Mouse (Mus musculus) embryonic fibroblast, embryonic 13.5 days (primary cell): Measurements from ENCODE around the gene Tmem184b. TPM values are rescaled to one million over a fixed set of nuclear protein-coding genes. Genes with fewer than 3 reads are reported as not detected.

ENCODE experiments used
- H3K27ac ChIP-seq: 2 replicates; pipeline ENCODE4 v1.5.1; 2012; ENCODE audit warnings: low read length, control low read depth, inconsistent platforms; ENCODE audit not compliant: insufficient read depth
- H3K4me1 ChIP-seq: 2 replicates; pipeline ENCODE4 v1.6.1; 2011; ENCODE audit warnings: low read length; ENCODE audit not compliant: control insufficient read depth, insufficient read depth
- H3K4me3 ChIP-seq: 2 replicates; pipeline ENCODE4 v1.5.1; 2011; ENCODE audit warnings: mild to moderate bottlenecking, control low read depth, low read length; ENCODE audit not compliant: insufficient read depth
- CTCF ChIP-seq: IDR thresholded peaks from 2 replicates; pipeline ENCODE4 v1.5.1; 2011; ENCODE audit warnings: mild to moderate bottlenecking, control low read depth, low read length, moderate library complexity, borderline replicate concordance; ENCODE audit not compliant: insufficient read depth
- POLR2A ChIP-seq: IDR thresholded peaks from 2 replicates; pipeline ENCODE4 v1.6.1; 2011; ENCODE audit warnings: low read depth, mild to moderate bottlenecking, control low read depth, low read length, moderate library complexity
- polyA plus RNA-seq: library from polyadenylated mRNA; stranded (reverse); fragments of >200 nt; gene quantifications from 2 replicates; pipeline ENCODE4 v1.2.4, GENCODE M21; 2011; ENCODE audit warnings: low read depth; ENCODE audit not compliant: missing spikeins, insufficient read length

The Tmem184b gene
- polyA plus RNA-seq, 1 experiment = 82.2 TPM

GRCm38 (mm10) chr15:79370281-79370843 lies 33.0 kb downstream of the Tmem184b start:
- H3K4me1 ChIP-seq = peaks cover 6% of the 10 kb centered on the region; the same call in 1 of the 2 replicates
- no peak overlapping the region for H3K4me3 ChIP-seq
- TF ChIP-seq POLR2A (no peak), CTCF (no peak)
- H3K27ac ChIP-seq = no peak overlapping the region

- TF ChIP-seq POLR2A (no peak), CTCF (no peak)
- no peak overlapping the region for H3K4me3 ChIP-seq
- H3K4me1 ChIP-seq = peaks cover 6% of the 10 kb centered on the region; the same call in 1 of the 2 replicates
- no peak overlapping the region for H3K27ac ChIP-seq
These were observed 33.7 kb downstream of the Tmem184b start for GRCm38 (mm10) chr15:79369452-79370280.

- no peak overlapping the region for H3K27ac ChIP-seq
- peaks cover 6% of the 10 kb centered on the region; the same call in 1 of the 2 replicates for H3K4me1 ChIP-seq
- TF ChIP-seq POLR2A = no peak
- TF ChIP-seq CTCF = no peak
- H3K4me3 ChIP-seq = no peak overlapping the region
These were observed 34.4 kb downstream of the Tmem184b start for GRCm38 (mm10) chr15:79368861-79369440.

GRCm38 (mm10) chr15:79368313-79368811 lies 35.0 kb downstream of the Tmem184b start:
- no peak overlapping the region for H3K4me3 ChIP-seq
- no peak for TF ChIP-seq CTCF
- TF ChIP-seq POLR2A = no peak
- peaks cover 6% of the 10 kb centered on the region; the same call in 1 of the 2 replicates for H3K4me1 ChIP-seq
- peak overlapping the region; percentile 53; the same call in 1 of the 2 replicates for H3K27ac ChIP-seq

GRCm38 (mm10) chr15:79366402-79366801 lies 37.0 kb downstream of the Tmem184b start:
- Histone ChIP-seq H3K27ac (no peak overlapping the region), H3K4me3 (no peak overlapping the region), H3K4me1 (peaks cover 6% of the 10 kb centered on the region; the same call in 1 of the 2 replicates)
- no peak for TF ChIP-seq CTCF
- no peak for TF ChIP-seq POLR2A

- peaks cover 10% of the 10 kb centered on the region for H3K4me1 ChIP-seq
- no peak for TF ChIP-seq CTCF
- TF ChIP-seq POLR2A = no peak
- no peak overlapping the region for H3K4me3 ChIP-seq
- H3K27ac ChIP-seq = no peak overlapping the region
These were observed 38.3 kb downstream of the Tmem184b start for GRCm38 (mm10) chr15:79365068-79365467.

DNA sequence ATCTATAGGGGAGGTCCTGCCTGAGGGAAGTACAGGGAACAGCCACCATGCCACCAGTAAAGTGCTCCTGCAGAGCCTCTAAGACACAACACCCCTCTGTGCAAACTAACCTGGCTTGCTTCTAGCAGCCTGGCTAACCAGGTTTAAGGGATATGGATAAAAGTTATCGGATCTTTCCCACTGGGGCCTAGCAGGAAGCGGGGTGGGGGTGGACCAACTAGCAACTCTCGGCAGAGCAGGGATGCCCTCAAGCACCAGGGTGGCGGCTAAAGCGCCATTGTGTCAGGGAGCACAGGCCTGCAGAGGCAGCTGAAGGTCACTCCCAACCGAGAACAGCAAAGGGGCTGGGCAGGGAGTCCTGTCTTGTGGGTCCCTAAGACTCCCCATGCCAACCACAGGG lies 39.2 kb downstream of the Tmem184b start:
- H3K4me3 ChIP-seq = no peak overlapping the region
- H3K27ac ChIP-seq = no peak overlapping the region
- no peak for TF ChIP-seq CTCF
- TF ChIP-seq POLR2A = no peak
- H3K4me1 ChIP-seq = peaks cover 10% of the 10 kb centered on the region

DNA sequence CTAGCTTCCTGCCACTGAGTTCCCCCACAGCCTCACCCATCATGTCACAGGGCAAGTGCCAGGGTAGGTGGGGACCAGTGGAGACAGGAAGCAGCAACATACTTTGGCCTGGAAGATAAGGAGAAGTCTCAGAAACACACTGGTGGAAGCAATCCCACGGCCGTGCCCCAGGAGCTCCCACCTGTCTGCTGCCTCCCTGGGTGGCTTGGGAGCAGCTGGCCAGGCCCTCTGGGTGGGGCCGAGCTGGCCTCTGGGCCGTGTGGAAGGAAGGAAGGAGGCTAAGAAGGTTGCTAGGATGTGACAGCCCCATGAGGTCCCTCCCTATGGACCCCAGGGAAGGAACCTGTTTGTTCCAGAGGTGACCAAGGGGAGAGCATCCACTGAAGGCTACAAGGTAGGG lies 42.3 kb downstream of the Tmem184b start:
- Histone ChIP-seq H3K4me1 (peaks cover 9% of the 10 kb centered on the region), H3K27ac (no peak overlapping the region), H3K4me3 (no peak overlapping the region)
- TF ChIP-seq CTCF (no peak), POLR2A (no peak)

DNA sequence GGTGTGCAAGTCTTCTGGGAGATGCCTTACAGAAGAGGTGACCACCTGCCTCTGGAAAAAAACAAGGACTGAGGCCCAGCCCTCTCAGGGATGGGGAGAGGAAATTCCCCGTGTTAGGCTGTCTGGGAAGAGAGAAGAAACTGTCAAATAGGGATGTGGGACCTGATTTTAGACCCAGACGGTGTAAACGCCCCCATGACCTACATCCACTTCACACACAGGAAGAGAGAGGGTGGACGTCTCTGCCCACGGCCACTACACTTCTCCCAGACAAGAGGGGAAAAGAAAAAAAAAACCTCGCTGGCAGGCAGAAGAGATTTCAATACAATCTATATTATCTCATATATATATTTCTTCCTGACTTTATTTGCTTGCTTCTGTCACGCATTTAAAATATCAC lies 43.0 kb downstream of the Tmem184b start:
- peak overlapping the region; percentile 23 for H3K27ac ChIP-seq
- TF ChIP-seq POLR2A (no peak), CTCF (no peak)
- H3K4me3 ChIP-seq = no peak overlapping the region
- H3K4me1 ChIP-seq = peaks cover 9% of the 10 kb centered on the region
